Mouse (Mus musculus) embryo, embryonic 11.5 days (tissue): ENCODE data around the gene Rsg1.

Source experiments
- DNase-seq: peaks from one replicate; pipeline ENCODE4 v3.0.0-alpha.2; 2012; ENCODE audit warnings: low read depth, low spot score

Gene Rsg1

DNA sequence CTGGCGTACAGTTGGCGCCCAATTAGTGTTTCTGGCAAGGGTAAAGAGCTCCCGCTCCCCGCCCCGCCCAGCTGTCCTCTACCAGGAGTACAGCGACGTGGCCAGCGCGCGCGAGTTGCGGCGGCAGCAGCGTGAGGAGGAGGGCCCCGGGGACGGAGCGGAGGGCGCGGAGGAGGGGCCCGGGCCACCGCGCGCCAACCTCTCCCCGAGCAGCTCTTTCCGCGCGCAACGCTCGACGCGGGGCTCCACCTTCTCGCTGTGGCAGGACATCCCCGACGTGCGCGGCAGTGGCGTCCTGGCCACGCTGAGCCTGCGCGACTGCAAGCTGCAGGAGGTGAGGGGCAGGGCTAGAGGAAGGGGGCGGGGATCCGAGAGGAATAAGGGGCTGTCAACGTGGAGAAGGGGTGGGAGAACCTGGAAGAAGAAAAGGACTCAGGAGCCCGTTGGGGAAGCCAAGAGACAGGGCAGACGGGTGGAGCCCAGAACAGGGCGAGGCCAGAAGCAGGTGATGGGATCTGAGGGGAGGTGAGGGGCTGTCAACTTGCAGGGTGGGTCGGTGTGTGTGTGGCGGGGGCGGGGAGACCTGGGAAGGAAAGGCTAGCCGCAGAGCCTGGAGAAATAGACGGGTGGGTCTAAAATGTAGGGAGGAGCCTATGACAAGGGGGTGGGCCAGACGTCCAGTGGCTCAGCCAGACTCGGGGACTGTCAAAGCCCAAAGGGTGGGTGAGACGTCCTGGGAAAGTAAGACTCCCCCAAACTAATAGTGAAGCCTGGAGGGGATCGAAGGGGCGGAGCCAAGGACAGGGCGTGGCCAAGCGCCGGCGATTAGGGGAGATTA is 34.2 kb downstream of the Rsg1 start:
- no peak for DNase-seq

DNA sequence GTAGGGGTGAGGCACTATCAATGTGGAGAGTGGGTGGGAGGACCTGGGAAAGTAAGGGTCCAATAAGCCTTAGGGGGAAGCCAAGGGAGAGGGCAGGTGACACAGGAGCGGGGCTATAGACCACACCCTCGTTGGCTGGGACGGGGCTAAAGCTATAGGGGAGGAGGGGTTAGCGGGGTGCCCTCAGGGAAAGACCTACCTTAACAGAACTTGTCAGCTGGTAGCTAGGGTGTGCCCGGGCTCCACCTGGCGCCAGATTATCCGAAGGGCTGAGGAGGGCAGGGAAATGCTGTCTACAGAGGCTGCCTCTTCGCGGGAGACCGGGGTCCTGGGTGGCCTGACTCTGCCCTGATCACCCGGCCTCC is 34.8 kb downstream of the Rsg1 start:
- no peak for DNase-seq

DNA sequence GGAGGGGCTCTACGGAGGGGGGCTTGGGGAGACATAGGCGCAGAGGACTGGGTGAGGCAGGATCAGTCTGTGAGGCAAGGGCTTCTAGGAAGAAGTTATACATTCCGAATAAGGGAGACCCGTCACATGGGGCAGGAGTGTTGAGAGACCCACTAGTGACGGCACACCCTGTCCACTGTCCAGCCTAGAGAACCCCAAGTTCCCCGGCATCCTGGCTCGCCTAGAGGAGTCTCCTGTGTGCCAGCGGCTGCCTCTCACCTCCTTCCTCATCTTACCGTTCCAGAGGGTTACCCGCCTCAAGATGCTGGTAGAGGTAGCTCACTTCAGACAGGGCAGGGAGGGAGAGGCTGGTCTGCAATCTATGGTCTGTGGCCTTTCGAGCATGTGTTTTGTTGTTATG is 35.6 kb downstream of the Rsg1 start:
- DNase-seq: no peak

DNA sequence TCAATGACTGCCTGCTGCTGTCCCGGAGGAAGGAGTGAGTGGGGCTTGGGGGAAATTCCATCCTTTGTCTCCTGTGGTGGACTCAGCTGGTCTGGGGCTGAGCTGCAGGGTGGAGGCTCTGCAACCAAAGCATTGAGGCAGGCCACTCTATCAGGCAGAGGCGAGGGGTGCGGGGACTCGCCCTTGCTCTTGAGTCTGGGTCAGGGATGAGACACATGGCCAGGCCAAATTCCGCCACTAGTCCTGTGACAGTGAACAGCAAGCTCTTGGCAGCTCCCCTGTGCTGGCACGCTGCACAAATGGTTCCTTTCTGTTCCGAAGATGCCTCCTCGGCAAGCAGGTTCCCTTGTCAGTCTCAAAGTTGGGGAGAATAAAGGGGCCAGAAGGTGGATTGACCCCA is 37.3 kb downstream of the Rsg1 start:
- DNase-seq: no peak

DNA sequence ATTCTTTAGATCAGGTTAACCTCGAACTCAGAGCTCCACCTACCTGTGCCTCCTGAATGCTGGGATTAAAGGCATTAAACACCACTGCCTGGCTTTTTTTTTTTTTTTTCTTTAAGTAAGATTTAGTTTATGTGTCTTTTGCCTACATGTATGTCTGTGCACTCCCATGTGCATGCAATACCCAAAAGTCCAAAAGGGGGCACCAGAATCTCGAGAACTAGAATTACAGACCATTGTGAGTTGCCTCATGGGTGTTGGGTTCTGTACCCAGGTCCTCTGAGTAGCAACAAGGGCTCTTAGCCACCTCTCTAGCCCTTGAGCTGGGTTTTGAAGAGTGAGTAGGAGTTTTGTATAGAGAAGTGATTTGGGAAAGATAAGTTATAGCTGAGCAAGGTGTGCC is 38.9 kb downstream of the Rsg1 start:
- DNase-seq: no peak

DNA sequence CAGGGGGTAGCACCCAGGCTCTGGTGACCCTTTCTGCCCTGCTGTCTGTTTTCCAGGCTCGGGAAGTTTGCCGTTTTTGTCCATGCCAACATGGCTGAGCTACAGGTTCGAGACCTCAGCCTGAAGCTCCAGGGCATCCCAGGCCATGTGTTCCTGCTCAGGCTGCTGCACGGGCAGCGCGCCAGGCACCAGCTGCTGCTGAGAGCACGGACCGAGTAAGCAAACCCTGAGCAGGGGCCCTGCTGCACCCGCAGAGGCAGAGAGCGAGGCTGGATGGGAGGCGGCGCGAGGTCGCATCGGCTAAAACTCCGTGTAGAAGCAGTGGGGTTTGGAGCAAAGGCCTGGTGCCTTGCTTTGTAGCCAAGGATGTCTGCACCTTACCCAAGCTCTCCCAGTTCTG is 40.5 kb downstream of the Rsg1 start:
- DNase-seq: no peak

DNA sequence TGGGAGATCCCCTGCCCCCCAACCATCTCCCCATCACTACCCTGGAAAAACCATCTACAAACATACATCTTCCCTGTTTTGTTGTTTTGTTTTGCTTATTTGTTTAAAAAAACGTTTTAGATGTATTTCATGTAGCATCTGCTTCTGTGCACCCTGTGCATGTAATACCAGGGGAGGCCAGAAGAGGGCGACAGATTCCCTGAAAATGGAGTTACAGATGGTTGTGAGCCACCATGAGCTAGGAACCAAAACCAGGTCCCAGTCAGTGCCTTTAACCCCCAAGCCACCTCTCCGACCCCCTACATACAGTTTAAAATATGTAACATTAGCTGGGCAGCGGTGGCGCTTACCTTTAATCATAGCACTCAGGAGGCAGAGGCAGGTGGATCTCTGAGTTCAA is 43.7 kb downstream of the Rsg1 start:
- no peak for DNase-seq

DNA sequence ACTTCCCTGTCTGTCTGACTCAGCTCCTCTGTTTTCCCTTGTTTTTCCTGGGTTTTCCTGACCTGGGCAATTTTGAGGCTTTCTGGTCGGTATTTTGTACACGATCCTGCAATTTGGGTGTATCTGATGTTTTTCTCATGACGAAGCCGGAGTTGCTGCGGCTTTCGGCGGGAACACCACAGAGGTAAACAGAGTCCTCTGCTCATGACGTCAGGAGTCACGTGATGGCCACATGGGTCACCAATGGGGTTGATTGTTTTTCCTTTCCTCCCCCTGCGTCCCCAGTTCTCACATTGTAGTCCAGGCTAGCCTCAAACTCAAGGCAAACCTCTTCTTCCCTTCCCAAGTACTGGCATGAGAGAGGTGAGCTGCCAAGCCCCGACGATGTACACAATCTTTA is 45.7 kb downstream of the Rsg1 start:
- DNase-seq: no peak

DNA sequence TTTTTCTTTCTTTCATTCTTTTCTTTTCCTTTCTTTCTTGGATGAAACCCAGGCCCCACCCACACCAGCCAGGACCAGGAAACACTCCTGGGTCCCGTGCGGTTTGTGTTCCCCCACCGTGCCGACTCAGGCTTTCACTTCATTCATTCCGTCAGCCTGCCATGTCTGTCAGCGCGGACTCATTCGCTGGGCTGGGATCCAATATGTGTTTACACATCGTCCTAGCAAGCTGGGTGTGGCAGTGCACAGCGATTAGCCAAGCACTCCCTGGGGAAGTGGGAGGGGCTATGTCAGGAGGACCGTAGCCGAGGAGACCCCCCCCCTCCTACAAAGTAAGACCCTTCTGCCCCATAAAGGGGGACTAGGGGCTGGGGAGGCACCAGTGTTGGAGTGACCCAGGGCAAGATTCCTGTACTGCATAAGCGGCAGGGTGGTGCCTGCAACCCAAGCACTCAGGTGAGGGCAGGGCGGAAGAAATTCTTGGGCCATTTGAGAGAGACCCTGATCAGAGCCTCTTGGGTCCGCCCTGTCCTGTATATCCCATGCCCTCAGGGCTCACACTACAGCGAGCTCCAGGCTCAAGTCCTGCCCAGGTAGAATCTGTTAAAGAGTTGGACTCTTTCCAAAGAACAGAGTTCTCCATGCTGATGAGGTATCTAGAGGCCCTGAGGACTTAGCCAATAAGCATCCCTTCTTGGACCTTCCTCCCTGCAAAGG is 46.4 kb downstream of the Rsg1 start:
- no peak for DNase-seq

DNA sequence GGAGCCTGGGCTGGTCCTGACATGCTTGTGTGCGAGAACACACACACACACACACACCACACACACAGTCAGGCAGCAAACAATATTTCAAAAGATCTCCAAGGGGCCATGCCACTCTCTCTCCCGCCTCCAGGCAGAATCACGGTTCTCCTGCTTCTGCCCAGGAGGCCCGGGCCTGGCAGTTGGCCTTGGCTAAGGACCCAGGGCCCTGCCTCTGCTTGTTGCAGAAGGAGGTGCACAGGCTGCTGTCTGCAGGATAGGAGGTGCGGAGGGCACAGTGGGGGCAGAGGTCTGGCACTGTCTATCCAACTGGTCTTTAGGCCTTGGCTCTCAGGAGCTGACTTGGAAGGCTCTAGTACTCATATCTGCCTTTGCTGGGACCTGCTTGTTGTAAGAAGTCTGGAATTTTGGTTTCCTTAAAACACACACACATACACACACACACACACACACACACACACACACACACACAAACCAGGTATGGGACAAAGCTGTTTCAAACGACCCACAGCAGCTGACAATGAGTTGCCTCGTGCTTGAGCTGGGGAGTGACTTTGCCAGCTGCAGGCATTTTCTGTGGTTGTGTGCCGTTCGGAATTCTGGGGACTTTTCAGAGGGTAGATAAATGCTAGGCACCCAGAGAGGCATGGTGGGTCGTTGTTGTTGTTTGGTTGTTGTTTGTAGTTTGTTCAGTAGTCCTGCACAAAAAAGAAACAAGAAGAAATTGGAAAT is 49.3 kb downstream of the Rsg1 start:
- DNase-seq: no peak

DNA sequence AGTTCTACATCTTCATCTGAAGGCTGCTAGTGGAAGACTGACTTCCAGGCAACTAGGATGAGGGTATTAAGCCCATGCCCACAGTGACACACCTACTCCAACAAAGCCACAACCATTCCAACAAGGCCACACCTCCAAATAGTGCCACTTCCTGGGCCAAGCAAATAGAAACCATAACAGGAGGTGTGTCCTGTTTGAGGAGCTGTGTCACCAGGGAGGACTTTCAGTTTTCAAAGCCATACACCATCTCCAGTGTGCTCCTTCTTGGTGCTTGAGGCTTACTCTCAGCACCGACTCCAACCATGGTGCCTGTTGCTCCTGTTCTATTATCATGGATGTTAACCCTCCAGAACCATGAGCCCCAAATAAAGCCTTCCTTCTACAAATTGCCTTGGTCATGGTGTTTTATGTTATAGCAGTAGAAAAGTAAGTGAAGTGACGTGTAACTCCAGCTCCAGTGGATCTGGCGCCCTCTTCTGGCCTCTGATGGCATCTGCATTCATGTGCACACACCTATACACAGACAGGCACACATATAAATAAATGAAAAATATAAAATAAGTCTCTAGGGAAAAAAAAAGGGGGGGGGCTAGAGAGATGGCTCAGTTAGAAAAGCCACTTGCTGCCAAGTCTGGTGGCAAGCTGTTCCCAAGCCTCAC is 52.4 kb downstream of the Rsg1 start:
- DNase-seq: no peak

DNA sequence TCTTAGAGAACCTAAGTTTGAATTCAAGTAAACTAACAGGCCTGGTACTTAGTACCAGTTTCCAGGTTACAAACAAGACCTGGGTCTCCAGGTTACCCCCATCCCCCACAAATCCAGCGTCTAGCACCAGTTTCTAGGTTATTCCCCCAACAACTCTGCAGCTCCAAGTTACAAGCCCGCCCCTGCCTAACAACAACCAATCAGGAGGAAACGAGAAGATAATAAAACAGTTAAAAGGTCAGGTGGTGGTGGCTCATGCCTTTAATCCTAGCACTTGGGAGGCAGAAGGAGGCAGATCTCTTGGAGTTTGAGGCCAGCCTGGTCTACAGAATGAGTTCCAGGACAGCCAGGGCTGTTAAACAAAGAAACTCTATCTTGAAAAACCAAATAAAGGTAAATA is 53.5 kb downstream of the Rsg1 start:
- DNase-seq: no peak

DNA sequence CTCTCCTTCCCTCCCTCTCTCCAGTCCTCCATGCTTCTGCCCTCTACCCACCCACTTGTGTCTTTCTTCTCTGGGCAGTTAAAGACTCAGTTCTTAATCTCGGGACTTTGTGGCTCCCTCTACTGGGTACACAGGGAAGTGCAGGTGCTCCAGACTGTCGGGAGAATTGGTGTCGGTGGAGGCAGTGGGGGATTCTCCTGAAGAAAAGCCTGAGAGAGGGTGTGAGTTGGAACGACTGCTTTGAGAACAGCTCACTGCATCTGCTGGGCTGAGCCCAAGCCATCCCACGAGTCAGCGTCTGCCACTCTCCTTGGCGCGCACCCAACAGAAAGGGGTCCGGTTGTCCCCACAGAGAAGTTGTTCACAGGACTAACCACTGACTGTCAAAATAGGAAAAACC is 54.1 kb downstream of the Rsg1 start:
- no peak for DNase-seq

DNA sequence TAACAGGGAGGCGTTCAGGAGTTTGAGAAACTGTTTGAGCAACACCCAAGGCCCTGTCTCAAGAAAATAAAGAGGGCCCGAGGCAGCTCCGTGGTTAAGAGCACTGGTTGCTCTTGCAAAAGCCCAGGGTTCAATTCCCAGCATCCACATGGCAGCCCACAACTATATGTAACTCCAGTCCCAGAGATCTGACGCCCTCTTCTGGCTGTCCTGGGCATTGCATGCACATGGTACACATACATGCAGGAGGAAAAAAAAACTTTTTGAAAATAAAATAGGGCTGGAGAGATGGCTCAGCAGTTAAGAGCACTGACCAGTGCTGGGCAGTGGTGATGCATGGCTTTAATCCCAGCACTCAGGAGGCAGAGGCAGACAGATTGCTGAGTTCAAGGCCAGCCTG is 54.6 kb downstream of the Rsg1 start:
- no peak for DNase-seq

DNA sequence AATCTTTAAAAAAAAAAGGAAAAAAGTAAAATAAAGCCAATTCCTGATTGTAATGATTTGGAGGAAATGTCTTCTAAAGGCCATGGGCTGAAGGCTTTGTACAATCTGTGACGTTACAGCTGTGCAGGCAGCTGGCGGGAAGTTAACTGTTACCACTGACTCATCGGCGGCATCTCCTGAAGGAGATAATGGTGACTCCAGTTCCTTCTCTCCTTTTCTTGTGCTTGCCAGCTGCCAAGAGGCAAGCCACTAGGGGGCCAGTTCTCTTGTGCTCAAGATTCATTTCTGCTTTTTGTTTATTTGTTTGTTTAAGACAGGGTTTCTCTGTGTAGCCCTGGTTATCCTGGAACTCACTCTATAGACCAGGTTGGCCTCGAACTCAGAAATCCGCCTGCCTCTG is 55.3 kb downstream of the Rsg1 start:
- DNase-seq: no peak

DNA sequence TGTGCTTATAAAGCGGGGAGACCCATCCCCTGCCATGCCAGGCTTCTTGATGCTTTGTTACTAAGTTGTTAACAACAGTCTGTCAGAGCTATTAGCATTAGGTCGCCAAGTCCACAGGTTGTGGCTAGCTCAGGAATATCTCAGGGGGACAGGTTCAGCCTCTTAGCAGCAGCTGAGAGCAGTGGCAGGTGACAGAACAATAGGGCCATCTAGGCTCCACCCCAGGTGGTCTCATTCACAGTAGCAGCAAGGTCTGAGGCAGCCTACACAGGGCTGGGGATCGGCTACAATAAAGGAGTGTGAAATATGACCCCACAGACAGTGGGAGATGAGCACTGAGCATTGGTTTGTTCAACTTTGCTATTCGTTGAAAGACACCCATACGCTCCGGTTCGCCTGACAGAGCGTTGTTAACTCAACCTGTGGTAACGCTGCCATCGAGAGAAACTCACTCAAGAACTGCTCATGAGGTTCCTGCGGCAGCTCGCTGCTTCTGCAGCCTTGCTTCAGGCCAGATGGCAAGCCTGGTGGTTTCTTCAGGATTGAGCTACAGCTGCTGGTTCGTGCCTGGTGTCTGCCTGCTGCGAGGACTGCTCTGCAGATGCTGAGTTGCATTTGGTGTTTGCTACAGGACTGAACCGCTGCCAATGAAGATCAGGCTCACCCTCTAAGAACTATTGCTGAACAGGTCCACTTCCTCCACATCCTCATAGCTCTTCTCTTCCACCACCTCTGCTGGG is 56.6 kb downstream of the Rsg1 start:
- no peak for DNase-seq

DNA sequence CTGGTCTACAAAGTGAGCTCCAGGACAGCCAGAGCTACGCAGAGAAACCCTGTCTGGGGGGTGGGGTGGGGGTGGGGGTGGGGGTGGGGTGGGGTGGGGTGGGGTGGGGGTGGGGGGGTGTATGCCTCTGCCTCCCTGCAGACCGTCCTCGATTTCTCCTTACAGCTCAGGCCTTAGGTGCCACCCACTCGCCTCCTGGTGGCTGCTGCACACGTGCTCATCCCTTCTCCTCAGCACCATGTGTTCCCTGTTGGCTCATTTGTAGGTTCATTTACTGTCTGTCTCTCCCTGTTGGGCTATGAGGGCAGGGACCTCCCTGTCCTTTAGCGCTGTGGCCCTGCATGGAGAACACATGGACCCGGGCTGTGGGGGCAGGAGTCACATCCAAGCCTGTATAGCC is 57.5 kb downstream of the Rsg1 start:
- DNase-seq: no peak

DNA sequence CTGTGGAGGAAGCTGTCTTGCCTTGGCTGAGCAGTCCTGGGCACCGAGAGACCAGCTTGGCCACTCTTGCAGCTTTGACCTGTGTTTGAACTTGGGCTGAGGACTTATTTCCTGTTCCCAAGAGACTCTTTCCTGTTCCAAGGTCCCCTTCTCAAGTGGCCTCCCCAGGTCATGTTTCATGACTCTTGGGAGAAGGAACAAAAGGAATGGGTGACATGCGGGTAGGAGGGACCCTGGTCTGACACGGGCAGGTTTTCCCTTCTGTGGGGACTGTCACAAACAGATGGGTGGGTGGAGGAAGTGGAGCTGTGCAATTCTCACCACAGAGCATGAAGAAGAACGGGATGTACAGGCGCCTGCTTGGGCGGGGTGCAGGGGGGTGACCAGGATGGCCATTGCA is 58.0 kb downstream of the Rsg1 start:
- DNase-seq: no peak

DNA sequence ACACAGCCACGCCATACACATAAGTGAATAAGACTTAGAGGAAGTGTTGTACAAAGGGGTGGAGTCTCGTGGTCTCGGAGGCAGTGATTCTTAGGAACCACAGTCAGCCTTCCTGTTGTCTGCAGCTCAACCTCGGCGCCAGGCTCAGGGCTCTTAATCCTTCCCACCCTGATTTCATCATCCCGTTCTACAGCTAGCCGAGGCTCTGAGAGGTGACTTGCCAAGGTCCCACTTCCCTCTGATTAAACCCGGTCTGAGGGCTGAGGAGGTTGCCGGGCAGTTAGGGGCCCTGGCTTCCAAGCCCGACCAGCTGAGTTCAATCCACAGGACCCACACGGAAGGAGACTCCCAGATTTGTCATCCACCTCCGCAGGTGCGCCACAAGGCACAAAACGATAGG is 59.1 kb downstream of the Rsg1 start:
- no peak for DNase-seq

DNA sequence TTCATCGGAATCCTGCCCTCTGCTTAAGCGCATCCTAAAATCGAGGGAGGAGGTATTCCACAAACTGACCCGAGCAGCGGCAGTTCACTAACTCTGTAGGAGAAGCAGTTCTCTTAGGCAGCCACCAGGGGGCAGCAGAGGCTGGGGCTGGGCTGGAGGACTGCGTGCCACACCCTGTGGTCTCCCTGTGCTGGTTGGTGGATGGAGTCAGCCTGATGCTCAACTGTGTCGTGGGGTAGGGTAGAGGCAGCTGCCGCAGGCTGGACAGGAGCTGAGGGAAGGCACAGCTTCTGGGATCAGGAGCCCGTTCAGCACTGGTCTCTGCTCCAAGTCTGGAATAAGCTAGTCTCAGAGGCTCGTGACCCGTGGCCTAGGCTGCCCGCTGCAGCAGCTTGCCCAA is 59.5 kb downstream of the Rsg1 start:
- peak; percentile 78 for DNase-seq

DNA sequence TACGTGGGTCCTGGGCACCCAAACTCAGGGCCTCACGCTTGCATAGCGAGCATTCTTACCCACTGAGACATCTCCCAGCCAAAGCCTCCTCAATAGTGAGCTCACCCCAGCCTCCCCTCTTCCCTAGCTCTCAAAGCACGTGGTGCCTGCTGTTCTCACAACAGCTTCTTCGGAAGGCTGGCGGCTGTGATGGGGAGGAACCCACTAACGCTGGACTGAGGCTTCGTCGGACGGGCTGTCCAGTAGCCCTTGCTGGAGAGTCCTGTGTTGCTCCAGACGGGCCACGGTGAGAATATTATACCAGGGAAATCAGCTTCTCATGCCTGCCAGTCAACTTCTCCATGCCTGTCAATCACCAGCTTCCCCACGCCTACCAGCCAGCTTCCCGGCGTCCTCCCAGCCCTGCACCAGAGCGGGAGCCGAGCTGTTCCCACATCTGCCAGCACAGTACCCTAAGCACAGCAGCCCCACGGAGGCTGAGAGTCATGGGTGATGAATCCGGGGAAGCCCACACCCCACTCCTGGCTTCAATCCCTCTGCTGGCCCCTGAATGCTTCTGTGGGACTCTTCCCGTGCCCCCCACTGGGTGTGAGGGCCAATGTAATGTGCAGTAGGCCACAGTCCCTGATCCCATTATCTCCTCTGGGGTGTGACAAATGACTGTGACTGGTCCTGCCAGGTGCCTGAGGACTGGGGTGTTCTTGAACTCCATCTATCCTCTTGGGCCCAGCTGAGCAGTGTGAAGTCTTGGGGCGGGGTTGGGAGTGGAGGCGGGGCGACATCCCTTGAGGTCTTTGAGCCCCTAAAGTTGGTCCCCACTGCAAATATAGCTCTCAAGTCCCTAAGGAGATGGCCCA is 61.0 kb downstream of the Rsg1 start:
- DNase-seq: no peak
